Mouse (Mus musculus) heart, postnatal 0 days (tissue): ENCODE measurements around the gene Polr1a.

ENCODE experiments used
- CTCF ChIP-seq: IDR thresholded peaks from 2 replicates; pipeline ENCODE4 v1.5.1; 2016; ENCODE audit warnings: antibody characterized with exemption, control low read depth, low read depth
- EP300 ChIP-seq: IDR thresholded peaks from 2 replicates; pipeline ENCODE4 v1.6.1; 2016; ENCODE audit warnings: antibody characterized with exemption, low read depth

DNA sequence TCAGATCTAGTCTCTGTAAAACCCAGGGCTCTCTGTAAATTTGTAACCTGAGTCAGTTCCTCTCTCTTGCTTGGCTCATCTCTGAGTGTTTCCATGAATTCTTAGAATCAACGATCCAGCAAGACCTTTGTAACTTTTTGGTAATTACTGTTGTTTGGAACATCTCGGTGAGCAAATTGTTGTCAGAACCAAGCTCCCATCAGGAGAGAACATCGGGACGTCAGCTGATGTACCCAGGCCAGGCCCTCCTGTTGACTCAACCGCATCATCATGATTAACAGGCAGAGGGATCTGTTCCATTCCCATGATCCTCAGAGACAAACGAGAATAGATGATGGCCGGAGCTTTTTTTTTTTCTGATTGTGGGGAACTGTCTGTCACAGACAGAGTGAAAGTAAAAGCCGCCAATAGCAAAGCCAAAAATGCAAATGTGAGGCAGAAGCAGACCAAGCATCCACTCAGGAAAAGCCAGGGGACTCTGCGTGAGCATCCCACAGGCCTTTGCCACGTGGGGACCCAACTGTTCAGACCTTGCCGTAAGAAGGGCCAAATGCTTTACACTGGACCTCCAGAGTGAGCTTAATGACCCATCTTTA, 91.2 kb downstream of the Polr1a start:
- TF ChIP-seq CTCF: no peak
- TF ChIP-seq EP300: no peak
